Mouse (Mus musculus): ENCODE data around the gene Pde6b. TPM values are rescaled to one million over a fixed set of nuclear protein-coding genes. Genes with fewer than 3 reads are reported as not detected.

Gene Pde6b
- total and polyA plus RNA-seq, 2 experiments from 2014 or later, result not detected

DNA sequence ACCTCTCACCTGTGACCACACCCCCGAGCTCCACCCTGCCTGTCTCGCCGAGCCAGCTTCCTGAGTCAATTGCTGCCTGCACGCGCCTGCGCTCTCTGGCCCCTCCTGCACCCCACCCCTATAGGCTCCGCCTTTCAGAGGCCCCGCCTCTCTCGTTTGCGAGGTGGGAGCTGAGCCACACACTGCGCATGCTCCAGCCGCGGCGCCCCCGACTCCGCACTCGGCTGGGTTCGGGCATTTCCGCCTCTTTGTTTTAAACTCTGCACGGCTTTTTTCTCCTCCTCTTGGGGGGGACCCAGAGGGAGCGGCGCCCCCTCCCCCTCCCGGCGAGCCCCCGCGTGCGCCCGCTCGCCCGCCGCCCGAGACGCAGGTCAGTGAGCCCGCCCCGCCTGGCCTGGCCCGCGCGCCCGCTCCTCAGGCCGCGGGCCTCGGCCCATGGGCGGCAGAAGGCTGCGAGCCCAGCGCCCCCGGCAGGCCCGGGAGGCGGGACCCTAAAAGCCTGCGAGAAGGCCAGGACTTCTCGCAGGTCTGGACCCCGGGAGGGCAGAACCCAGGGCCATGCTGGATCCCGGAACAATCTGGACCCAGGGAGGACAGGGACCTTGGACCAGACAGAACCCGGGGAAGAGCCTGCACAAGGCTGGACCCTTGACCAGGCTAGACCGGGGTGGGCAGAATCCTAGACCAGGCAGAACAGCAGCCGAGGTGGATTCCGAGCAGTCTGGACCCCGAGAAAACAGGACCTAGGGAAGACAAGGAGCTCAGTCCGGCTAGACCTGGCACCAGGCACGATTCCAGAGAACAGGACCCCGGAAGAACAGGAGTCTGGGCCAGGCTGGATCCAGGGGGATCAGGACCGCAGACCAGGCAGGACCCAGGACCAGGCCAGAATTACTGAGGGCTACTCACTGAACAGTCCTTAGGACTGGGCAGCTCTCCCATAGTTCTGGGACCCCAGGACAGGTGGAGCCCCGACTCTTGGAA is 73.2 kb downstream of the Pde6b start, which contains the start of gene Pcgf3:
TSS of gene Pcgf3 (plus strand) at position 151 of the 984 bp plus-strand sequence.
- Histone ChIP-seq H3K4me1 (ENCODE audit: insufficient read depth, low read length) (peaks cover 14% of the 10 kb centered on the region), H3K4me3 (ENCODE audit: low read depth, low read length) (peak within 1 kb of the TSS; percentile 94), H3K27ac (ENCODE audit: low read depth, low read length) (peak within 1 kb of the TSS; percentile 79), H3K27me3 (ENCODE audit: insufficient read depth, low read length) (no peaks in the 10 kb centered on the region; the same call in 1 of the 2 replicates), H3K4me2 (ENCODE audit: low read depth, low read length, poor library complexity, severe bottlenecking) (peak within 1 kb of the TSS; percentile 96), H3K9ac (replicated peaks; ENCODE audit: low read length, poor library complexity, severe bottlenecking) (peak within 1 kb of the TSS; percentile 98), H3K36me3 (ENCODE audit: insufficient read depth, low read length) (no peaks in the 10 kb centered on the region), H3K9me3 (ENCODE audit: low read length) (no peaks in the 10 kb centered on the region)
- 0 out of 2 replicates have a peak, but pooled peaks have one; percentile 2 for TF ChIP-seq CTCF (IDR thresholded peaks at IDR 0.05)
- WGBS, result 1% methylated on average over 58 of the region's 62 CpGs
- DNase-seq (ENCODE audit: low spot score), result peak; percentile 97
- ATAC-seq (ENCODE audit: low FRiP score), result peak; percentile 97

GRCm38 (mm10) chr5:108462446-108462845 is 74.3 kb downstream of the Pde6b start:
- Histone ChIP-seq H3K9me3 (ENCODE audit: low read length) (no peaks in the 10 kb centered on the region), H3K4me1 (ENCODE audit: insufficient read depth, low read length) (peaks cover 14% of the 10 kb centered on the region), H3K27me3 (ENCODE audit: insufficient read depth, low read length) (no peaks in the 10 kb centered on the region; the same call in 1 of the 2 replicates), H3K4me2 (ENCODE audit: low read depth, low read length, poor library complexity, severe bottlenecking) (peak overlapping the region; percentile 96), H3K4me3 (ENCODE audit: low read depth, low read length) (peak overlapping the region; percentile 94), H3K36me3 (ENCODE audit: insufficient read depth, low read length) (no peaks in the 10 kb centered on the region), H3K27ac (ENCODE audit: low read depth, low read length) (no peak overlapping the region), H3K9ac (replicated peaks; ENCODE audit: low read length, poor library complexity, severe bottlenecking) (peak overlapping the region; percentile 98)
- TF ChIP-seq CTCF (IDR thresholded peaks at IDR 0.05), result no peak
- ATAC-seq (ENCODE audit: low FRiP score), result no peak
- DNase-seq (ENCODE audit: low spot score), result no peak
- WGBS, result 39% methylated on average over 4 of the region's 4 CpGs

- TF ChIP-seq CTCF (IDR thresholded peaks at IDR 0.05), result no peak
Measured at GRCm38 (mm10) chr5:108465131-108465891, 77.1 kb downstream of the Pde6b start.

DNA sequence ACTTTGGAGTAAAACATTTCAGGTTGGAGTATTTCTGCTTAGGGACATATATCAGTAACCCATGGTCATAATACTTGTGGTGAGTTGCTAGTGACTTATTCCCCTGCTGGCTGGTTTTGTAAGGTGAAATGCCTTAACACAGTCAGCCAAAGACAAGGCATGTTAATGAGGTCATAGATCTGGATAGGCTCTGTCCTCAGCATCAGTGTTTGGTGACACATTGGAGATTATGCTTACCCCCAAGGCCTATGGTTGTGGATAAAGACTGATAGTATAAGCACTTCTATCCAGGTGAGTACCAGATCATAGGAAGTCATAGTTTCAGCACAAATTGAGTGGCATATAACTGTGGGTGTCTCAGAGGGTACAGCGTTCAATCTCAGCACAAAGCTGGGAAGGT is 78.5 kb downstream of the Pde6b start:
- no peak overlapping the region for H3K4me2 ChIP-seq (ENCODE audit: low read depth, low read length, poor library complexity, severe bottlenecking)
- DNase-seq (ENCODE audit: low spot score), result no peak
- no peak overlapping the region for H3K4me3 ChIP-seq (ENCODE audit: low read depth, low read length)
- no peak overlapping the region for H3K27ac ChIP-seq (ENCODE audit: low read depth, low read length)
- H3K27me3 ChIP-seq (ENCODE audit: insufficient read depth, low read length), result no peaks in the 10 kb centered on the region
- H3K36me3 ChIP-seq (ENCODE audit: insufficient read depth, low read length), result 0 out of 2 replicates have a peak, but pooled peaks cover 3% of the 10 kb centered on the region
- H3K9me3 ChIP-seq (ENCODE audit: low read length), result no peaks in the 10 kb centered on the region
- no peak for TF ChIP-seq CTCF (IDR thresholded peaks at IDR 0.05)
- H3K4me1 ChIP-seq (ENCODE audit: insufficient read depth, low read length), result peaks cover 14% of the 10 kb centered on the region
- no peak overlapping the region for H3K9ac ChIP-seq (replicated peaks; ENCODE audit: low read length, poor library complexity, severe bottlenecking)
- no peak for ATAC-seq (ENCODE audit: low FRiP score)
- 97% methylated on average over 1 of the region's 1 CpGs for WGBS

More at GRCm38 (mm10) chr5:108465131-108465891, 77.1 kb downstream of the Pde6b start:
- H3K4me1 ChIP-seq (ENCODE audit: insufficient read depth, low read length), result peaks cover 14% of the 10 kb centered on the region
- DNase-seq (ENCODE audit: low spot score) (no peak), ATAC-seq (ENCODE audit: low FRiP score) (no peak)
- no peaks in the 10 kb centered on the region for H3K9me3 ChIP-seq (ENCODE audit: low read length)
- H3K9ac ChIP-seq (replicated peaks; ENCODE audit: low read length, poor library complexity, severe bottlenecking), result no peak overlapping the region
- no peaks in the 10 kb centered on the region for H3K27me3 ChIP-seq (ENCODE audit: insufficient read depth, low read length)
- H3K4me3 ChIP-seq (ENCODE audit: low read depth, low read length), result no peak overlapping the region
- no peaks in the 10 kb centered on the region for H3K36me3 ChIP-seq (ENCODE audit: insufficient read depth, low read length)
- no peak overlapping the region for H3K27ac ChIP-seq (ENCODE audit: low read depth, low read length)
- WGBS, result 92% methylated on average over 6 of the region's 6 CpGs
- no peak overlapping the region for H3K4me2 ChIP-seq (ENCODE audit: low read depth, low read length, poor library complexity, severe bottlenecking)

- peaks cover 27% of the 10 kb centered on the region for H3K36me3 ChIP-seq (ENCODE audit: insufficient read depth, low read length)
- DNase-seq (ENCODE audit: low spot score) (no peak), ATAC-seq (ENCODE audit: low FRiP score) (no peak)
- H3K9ac ChIP-seq (replicated peaks; ENCODE audit: low read length, poor library complexity, severe bottlenecking), result no peak overlapping the region
- no peak overlapping the region for H3K4me2 ChIP-seq (ENCODE audit: low read depth, low read length, poor library complexity, severe bottlenecking)
- TF ChIP-seq CTCF (IDR thresholded peaks at IDR 0.05), result no peak
- H3K27me3 ChIP-seq (ENCODE audit: insufficient read depth, low read length), result no peaks in the 10 kb centered on the region
- no peaks in the 10 kb centered on the region for H3K4me1 ChIP-seq (ENCODE audit: insufficient read depth, low read length)
- no peak overlapping the region for H3K27ac ChIP-seq (ENCODE audit: low read depth, low read length)
- H3K9me3 ChIP-seq (ENCODE audit: low read length), result no peaks in the 10 kb centered on the region
- 84% methylated on average over 7 of the region's 7 CpGs for WGBS
- H3K4me3 ChIP-seq (ENCODE audit: low read depth, low read length), result no peak overlapping the region
Measured at GRCm38 (mm10) chr5:108469617-108470016, 81.4 kb downstream of the Pde6b start.
